Mouse (Mus musculus): ENCODE data around the gene Etnk1.

- no peak for TF ChIP-seq CTCF (conservative IDR thresholded peaks at IDR 0.05 in 1 of 2, IDR thresholded peaks at IDR 0.05 in 1 of 2; ENCODE audit: low read depth in 2 of 2, low read length in 2 of 2)
- no peak for TF ChIP-seq USF2 (conservative IDR thresholded peaks at IDR 0.05; ENCODE audit: low read depth, low read length)
- no peak for TF ChIP-seq EP300 (IDR thresholded peaks at IDR 0.05; ENCODE audit: low read length)
- no peak for TF ChIP-seq HCFC1 (IDR thresholded peaks at IDR 0.05; ENCODE audit: low read depth, low read length)
- TF ChIP-seq POLR2A (IDR thresholded peaks at IDR 0.05; ENCODE audit: low read depth, low read length) = no peak
- TF ChIP-seq BHLHE40 (IDR thresholded peaks at IDR 0.05; ENCODE audit: low read depth, low read length) = no peak
- TF ChIP-seq RAD21 (IDR thresholded peaks at IDR 0.05; ENCODE audit: low read depth, low read length) = no peak
- no peak for TF ChIP-seq MXI1 (IDR thresholded peaks at IDR 0.05; ENCODE audit: low read depth, low read length)
- no peak for TF ChIP-seq MAFK (IDR thresholded peaks at IDR 0.05; ENCODE audit: insufficient replicate concordance, low read length)
These were observed 22.5 kb upstream of the Etnk1 start for GRCm38 (mm10) chr6:143144556-143144955.

Data from CH12.LX (cell line).